Mouse (Mus musculus) stomach, embryonic 15.5 days (tissue): ENCODE data around the gene Dapp1. TPM values are rescaled to one million over a fixed set of nuclear protein-coding genes. Genes with fewer than 3 reads are reported as not detected.

Source experiments
- polyA plus RNA-seq: library from polyadenylated mRNA; unstranded; fragments of >200 nt; fragmentation: Nextera tagmentation; extraction: Ambion mirVana; gene quantifications from 2 replicates; pipeline ENCODE4 v1.2.1, GENCODE M21; 2015

The Dapp1 gene
- polyA plus RNA-seq, 1 experiment from 2014 or later, result 14.5 TPM

Other genes with a start within 250 kb of the Dapp1 start
- 1,483 and 1,616 TPM in 2 replicates for gene H2afz, start 117.1 kb downstream of the Dapp1 start, polyA plus RNA-seq
- 10.6 and 12.3 TPM in 2 replicates for gene Dnajb14, start 113.9 kb downstream of the Dapp1 start, polyA plus RNA-seq
- gene Lamtor3, start 63.0 kb downstream of the Dapp1 start, polyA plus RNA-seq, result 107 and 111 TPM in 2 replicates
- 0.10 and 0.24 TPM in 2 replicates for gene 1110002E22Rik, start 83.5 kb upstream of the Dapp1 start, polyA plus RNA-seq
- 0.10 TPM in 1 of 2 replicates, not detected in the other for gene Gm5105, start 85.8 kb upstream of the Dapp1 start, polyA plus RNA-seq
- gene Trmt10a, start 161.9 kb upstream of the Dapp1 start, polyA plus RNA-seq, result 9.7 and 10.9 TPM in 2 replicates
- gene Mttp, start 163.4 kb upstream of the Dapp1 start, polyA plus RNA-seq, result 41.6 and 64.3 TPM in 2 replicates
- gene 4930579F01Rik, start 212.3 kb upstream of the Dapp1 start, polyA plus RNA-seq, result 0.21 and 0.26 TPM in 2 replicates
- 0.53 and 0.76 TPM in 2 replicates for gene Adh7, start 236.2 kb upstream of the Dapp1 start, polyA plus RNA-seq